Mouse (Mus musculus): Measurements from ENCODE around the gene Rad51ap1. TPM values are rescaled to one million over a fixed set of nuclear protein-coding genes. Genes with fewer than 3 reads are reported as not detected.

The Rad51ap1 gene
- total RNA-seq, 1 experiment from 2014 or later, result 8.3 TPM

Other genes starting within 250 kb of the Rad51ap1 start
- gene Kcna6, start 198.9 kb downstream of the Rad51ap1 start, total RNA-seq (2021), result 2.3 and 3.9 TPM in 2 replicates
- 336 and 351 TPM in 2 replicates for gene Ndufa9, start 90.5 kb downstream of the Rad51ap1 start, total RNA-seq (2021)
- not detected in 2 replicates for gene Akap3, start 86.5 kb downstream of the Rad51ap1 start, total RNA-seq (2021)
- 0.26 and 0.34 TPM in 2 replicates for gene Dyrk4, start 17.7 kb downstream of the Rad51ap1 start, total RNA-seq (2021)
- gene D6Wsu163e, start 375 bp upstream of the Rad51ap1 start, total RNA-seq (2021), result 19.0 and 22.3 TPM in 2 replicates
- gene Fgf6, start 76.0 kb upstream of the Rad51ap1 start, total RNA-seq (2021), result not detected in 2 replicates
- not detected in 2 replicates for gene Fgf23, start 133.3 kb upstream of the Rad51ap1 start, total RNA-seq (2021)
- 15.4 and 18.3 TPM in 2 replicates for gene Tigar, start 170.0 kb upstream of the Rad51ap1 start, total RNA-seq (2021)
- 206 and 209 TPM in 2 replicates for gene Ccnd2, start 212.6 kb upstream of the Rad51ap1 start, total RNA-seq (2021)

Data from adrenal gland, postnatal 14 days (tissue).